Mouse (Mus musculus) CD4-positive helper T cell, adult 2 months (primary cell): ENCODE results near the gene Higd1a.

ENCODE experiments used
- DNase-seq: peaks from one replicate; pipeline ENCODE4 v3.0.0-alpha.2; 2012; ENCODE audit warnings: low read depth, missing footprints, low spot score

The Higd1a gene

DNA sequence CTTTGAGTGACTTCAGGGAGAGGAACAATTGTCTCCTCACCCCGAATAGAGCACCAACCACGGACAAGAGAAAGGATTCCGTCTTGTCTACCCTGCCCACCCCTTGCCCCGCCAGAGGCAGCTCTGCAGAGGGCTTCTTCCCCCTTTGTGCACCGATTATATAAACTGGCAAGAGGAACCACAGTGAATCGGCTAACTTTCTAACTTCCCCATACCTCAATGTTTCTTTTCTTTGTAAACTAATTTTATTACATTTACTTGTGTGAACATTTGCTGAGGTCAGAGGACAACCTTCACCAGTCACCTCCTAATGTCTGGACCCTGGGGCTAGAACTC is at the start of gene Higd1a:
Gene Higd1a, minus strand, starts transcription at position 210 of the 336 bp plus-strand sequence.
- DNase-seq: no peak

DNA sequence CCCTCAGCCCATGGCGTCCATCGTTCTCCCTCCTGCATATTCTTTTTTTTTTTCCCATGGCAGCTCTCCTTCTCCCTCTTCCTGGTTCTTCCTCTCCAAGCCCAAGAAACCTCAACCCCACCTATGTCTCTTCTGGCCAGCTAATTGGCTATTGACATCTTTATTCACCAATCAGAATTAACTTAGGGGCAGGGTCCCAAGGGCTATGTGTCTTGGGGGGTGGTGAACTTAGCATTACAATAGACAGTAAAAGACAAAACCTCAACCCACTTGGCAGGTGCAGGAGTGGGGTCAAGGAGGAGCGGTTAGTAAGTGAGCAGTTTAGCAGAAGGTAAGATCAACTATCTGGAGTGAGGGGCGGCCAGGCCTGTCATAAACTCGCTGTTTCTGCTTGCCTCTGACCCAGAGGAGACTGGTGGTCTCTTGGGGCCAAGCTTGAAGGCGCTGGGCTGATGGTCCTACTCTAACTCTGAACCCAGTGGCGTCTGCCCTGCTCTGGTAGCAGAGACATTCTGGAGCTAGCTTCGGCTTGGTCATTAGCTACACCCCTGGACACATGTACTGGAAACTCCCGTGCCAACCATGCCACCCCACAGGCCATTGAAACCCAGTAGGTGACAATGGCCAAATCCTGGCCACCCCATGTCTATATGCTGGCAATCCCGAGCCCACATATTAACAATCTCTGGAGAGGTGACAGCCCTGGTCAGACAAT is 49.4 kb upstream of the Higd1a start:
- no peak for DNase-seq

DNA sequence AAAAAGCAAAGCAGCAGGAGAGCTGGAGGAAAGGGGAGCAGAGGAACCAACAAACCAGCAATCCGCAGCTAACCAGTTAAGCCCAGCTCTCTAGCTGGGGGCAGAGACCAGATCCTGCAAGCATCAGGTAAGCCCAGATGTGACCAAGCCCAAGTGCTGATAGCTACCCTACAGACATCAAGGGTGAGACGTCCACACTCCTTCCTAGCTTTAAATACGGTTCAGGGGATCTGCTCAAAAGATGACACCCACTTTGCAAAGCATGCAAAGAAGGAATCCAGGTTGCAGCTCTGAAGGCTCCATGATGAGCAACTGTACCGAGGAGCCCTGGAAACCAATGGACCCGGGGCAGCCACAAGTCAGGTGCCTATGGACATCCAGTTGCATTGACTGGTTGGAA is 48.3 kb upstream of the Higd1a start:
- DNase-seq: no peak

DNA sequence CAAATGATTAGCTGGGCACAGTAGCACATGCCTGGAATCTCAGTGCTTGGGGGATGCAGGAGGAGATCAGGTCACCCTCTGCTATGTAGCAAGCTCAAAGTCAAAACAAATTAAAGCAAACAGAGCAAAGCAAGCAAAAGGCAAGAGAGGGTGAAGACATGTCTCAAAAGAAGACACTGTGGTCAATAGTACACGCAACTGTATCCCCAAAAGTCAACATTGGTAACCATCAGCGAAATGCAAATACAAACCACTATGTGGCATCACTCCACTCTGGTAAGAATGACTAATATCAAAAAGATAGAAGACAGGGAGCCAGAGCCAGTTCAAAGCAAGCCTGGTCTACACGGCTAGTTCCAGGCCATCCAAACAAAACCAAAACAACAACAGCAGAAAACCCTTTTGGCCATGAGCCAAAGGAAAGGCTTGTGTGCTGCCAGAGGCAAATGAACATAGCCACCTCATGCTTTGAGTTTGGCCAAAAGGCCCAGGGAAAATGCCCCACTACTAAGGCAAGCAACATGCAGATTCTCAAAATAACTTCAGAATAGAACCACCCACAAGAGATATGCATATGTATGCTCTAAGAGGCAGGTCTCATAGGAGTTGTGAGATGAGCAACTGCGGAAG is 47.5 kb upstream of the Higd1a start:
- DNase-seq: no peak

DNA sequence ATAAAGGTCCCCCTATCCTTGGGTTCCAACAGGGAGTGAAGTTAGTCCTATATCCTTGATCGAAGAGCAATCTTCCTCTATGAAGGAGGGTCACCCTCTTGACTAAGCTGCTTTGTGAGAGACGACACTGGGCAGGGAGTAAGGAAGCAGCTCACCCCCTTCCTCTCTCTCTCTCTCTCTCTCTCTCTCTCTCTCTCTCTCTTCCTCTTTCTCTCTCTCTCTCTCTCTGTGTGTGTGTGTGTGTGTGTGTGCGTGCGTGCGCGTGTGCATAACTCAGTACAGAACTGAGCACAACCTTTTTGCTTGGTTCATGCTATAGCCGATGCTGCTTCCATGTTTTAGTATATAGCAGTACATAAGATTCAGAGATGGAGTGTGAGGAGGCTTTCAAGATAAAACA is 46.8 kb upstream of the Higd1a start:
- DNase-seq: no peak

DNA sequence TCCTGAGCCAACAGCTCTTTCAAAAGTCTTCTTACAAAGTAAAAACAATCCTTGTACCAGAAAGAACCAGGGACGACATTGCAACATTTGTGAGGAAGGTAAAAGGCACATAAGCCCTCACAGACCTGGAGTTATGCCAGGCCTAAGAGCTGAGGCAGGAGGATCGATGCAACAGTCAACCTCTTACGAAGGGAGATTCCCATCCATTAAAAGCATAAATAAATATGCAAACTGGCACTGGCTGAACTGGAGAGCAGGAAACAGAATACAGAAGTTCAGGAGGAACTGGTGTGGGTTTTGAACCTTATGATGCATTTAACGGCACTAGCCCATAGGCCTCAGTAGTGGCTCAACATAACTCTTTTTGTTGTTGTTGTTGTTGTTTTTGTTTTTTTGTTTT is 46.2 kb upstream of the Higd1a start:
- DNase-seq: no peak

DNA sequence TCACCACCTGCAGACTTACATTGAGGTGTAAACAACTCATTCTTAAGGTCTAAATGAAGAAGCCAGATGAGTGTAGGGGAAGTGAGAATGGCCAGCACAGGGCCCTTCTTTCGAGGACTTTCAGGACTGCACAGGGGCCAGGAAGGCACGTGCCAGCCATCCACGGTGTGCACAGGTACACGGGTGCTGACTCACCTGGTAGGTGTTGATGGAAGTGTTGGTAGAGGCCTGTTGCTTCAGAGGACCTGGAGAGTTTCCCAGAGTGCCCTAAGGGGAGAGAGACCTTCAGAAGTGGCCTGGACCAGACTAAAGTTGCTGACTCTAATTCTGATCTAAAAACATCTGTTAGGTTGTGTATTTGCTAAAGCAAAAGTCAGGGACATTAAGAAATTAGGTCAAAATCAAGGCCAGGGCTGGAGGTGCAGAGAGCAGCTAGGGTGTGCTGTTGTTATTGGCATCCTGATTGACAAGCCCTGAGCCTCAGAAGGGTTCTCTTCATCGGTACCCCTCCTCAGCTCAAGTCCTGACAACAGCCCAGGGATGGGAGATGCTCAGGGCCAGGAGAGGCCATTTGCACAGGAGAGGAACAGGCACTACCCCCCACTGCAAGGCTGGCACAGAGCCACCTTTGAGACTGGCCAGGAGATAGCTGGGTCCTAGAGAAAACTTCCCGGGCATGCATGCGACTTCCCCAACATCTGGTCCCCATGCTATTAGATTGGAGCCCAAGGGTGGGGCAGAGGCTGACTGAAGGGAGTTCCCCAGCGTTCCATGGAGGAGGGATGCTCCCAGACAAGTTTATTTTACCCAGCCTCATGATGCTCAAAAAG is 45.5 kb upstream of the Higd1a start:
- DNase-seq: no peak

DNA sequence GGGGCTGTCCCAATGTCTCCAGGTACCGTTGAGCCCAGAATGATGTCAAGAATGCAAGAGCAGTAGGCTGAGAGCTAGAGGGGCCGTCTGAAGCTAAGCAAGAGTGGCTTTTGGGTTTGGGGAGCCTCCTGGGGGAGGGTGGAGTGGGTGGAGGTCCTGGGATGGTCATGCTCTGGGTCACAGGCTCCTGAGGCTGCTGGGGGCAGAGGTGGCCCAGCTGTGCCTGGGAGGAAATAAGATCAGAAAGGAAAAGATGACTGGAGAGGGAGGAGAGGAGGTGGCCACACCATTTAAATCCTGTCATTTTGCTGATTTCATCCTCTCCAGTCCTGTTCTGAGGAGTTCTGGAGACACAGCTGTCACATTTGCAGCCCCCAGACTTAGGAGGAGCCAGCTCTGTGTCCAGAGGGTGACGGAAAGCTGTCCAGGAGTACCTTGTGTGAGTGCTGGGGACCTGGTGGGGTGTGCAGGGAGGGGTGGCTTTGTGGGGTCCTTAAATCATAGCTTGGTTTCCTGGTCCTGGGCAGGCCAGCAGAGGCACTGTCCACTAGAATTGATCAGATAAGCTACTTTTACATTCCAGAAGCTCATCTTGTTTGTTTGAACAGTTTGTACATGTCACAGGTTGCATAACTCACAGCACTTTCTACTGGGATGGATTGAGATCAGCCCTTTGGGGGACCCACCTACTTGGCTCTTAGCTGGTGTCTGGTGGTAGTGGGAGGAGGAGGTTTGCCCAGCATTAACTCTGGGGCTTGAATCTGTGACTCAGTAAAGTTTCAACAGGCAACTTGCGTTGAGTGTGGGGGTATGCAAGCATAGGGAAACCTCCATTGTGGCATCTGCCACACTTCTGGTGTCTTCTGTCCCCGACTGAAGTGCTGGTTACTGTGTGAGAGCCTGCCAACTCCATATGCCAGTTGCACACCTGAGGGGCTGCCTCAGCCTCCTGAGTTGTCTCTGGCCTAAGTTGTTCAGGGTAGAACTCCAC is 43.8 kb upstream of the Higd1a start:
- no peak for DNase-seq

DNA sequence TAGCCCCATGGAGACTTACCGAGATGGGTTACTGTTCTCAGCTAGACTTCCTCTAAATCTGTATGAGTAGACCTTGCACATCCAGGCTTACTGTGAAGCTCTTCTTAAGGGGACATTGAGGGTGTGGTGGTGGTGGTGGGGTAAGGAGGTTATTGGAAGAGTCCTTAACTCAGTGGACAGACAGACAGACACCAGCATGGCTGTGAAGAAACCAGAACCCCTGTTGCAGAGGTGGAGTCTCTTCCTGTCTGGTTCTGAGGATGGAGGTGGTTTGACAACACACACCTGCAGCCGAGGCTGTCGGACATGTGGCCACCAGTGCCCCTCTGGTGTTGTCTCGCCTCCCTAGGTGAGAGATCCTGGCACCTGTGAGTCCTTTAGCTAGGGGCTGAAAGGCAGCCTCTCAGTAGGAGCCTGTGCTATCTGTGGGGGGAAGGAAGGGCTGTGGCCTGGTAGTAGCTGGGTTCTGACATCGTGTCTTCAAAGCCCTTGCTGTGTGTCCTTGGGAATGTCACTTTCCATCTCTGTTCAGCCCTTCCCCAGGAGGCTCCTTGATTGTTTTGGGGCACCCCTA is 42.2 kb upstream of the Higd1a start:
- DNase-seq: no peak

DNA sequence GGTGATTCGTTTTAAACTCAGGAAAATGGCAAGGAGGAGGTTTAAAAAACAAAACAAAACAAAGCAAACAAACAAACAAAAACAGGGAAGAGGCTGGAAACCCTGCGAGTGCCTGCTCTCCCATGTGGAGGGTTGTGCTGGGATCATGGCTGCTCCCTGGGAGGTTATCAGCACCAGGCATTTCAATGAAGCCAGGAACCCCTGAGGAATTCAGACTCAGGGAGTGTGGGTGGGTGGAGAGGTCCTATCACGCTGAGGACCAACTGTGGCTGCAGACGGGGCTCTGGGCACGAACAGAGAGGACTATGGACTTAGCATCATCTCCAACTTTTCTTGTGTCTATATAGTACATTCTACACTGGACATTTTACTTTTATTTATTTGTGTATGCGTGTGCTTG is 41.1 kb upstream of the Higd1a start:
- no peak for DNase-seq

DNA sequence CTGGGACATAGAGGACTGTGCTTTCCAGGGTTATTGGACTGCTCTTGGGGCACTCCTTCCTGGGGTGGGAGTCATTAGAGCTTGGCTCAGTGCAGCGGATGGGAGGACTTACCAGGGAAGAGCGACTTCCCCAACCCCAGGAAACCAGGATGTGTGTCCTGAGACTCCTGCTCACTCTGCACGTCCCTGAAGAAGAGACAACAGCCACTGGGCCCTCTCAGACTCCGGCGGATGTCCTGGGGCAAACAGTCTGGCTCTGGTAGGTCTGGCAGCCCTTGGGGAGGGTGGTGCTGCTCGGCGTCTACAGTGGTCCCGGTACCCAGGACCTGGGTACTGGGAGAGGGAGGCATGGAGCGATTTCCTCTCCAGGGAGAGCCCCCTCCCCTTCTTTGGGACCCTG is 40.1 kb upstream of the Higd1a start, which contains the start of gene Ackr2:
Gene Ackr2, plus strand, starts transcription at position 111 of the 400 bp plus-strand sequence.
- DNase-seq: no peak

DNA sequence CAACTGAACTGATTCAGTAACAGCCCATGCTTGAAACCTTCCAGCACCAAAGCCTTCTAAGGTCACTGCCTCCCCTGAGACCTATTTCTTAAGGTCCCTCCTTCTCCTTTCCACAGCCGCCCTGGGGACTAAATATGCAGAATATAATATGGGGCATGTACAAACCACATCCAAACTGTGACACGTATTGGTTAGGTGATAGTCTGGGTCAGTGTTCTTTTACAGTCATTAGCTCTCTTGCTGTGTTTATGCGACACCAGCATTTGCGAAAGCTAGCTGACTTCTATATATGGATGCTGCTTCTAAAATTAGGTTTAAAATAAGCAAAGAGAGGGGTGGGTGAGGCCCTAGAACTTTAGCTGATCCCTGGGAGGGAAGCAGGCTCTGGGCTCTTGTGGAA is 38.7 kb upstream of the Higd1a start:
- DNase-seq: no peak

DNA sequence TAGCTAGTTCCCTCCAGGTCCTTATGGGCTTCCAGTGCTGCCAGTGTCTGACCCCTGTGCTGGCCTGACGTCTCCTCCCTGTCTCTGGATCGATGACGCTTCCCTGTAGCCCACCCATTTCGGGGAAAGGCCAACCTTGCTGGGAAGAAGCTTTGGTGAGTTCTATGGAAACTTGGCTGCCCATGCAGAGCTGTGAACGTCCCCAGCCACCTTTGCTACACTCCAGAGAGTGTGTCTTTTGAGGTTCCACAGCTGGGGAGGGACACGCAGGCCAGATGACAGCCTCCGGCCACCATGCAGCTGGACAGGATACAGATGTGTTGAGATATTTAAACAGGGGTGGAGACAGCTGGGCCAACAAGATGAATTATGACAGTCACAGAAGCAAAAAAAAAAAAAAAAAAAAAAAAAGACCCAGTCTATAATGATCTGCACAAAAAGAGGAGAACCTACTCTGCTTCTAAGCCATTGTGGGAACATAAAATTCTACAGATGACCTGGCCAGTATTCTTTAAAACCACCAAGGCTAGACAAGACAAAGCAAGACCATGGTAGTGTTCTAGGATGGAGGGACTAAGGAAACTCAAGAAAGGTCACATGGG is 37.3 kb upstream of the Higd1a start:
- no peak for DNase-seq

DNA sequence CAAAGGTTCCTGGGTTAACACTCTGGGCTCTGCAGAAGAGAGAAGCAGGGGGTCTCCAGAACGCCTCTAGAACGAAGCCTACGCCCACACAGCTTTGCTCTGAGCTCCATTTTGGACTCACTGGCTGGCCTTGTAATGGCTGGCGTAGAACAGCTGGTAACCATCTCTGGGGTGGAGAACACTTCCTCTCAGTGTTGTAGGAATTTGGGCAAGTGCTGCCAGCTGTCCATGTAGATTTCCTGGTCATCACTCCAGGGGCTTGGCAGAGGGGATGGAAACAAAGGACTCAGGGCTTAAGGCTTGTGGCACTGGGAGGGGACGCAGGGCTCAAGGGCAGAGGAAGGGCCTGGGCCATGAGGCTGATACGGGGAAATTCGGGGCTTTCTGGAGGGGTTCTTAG is 36.3 kb upstream of the Higd1a start:
- DNase-seq: no peak

DNA sequence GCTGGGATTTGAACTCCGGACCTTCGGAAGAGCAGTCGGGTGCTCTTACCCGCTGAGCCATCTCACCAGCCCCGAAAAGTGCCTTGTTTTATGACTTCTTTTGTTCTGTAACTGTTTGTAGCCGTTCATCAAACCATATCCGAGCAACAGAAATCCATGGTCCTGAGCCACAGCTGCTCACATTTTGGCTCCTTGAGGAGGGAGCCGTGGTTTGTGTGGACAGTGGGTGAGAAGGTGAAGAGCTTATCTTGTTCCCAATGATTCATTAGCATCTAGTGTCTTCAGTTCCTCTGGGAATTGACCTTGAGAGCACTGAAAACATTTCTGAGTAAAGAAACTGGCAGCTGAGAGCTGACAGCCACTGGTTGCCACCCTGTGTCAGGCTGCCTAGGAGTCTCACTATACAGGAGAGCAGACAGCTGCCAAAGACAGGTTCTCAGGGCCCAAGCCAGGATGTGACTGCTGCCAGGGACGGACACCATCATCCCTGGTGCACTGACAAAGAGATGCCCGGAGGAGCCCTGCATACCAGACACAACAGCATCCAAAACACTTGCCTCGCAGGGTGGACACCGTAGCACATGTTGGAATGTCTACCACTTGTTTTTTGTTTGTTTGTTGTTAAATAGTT is 34.0 kb upstream of the Higd1a start:
- DNase-seq: no peak

DNA sequence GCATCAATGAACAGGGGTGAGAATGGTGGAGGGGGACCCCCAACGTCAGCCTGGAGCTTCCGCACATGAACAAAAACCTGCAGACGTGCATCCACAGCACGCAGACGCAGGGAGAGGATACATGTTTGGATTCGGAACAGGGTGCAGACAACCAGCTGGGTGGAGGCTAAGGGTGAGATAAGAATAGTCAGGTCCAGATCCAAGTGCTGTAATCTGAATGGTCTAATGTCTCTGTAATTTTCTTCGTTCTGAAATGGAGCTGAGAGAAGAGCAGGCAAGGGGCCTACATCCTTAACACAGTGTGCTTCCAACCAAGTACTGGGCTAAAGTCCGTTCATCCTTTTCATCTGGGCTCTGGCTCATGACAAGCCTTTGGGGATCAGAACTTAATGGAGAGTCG is 33.1 kb upstream of the Higd1a start:
- DNase-seq: no peak

DNA sequence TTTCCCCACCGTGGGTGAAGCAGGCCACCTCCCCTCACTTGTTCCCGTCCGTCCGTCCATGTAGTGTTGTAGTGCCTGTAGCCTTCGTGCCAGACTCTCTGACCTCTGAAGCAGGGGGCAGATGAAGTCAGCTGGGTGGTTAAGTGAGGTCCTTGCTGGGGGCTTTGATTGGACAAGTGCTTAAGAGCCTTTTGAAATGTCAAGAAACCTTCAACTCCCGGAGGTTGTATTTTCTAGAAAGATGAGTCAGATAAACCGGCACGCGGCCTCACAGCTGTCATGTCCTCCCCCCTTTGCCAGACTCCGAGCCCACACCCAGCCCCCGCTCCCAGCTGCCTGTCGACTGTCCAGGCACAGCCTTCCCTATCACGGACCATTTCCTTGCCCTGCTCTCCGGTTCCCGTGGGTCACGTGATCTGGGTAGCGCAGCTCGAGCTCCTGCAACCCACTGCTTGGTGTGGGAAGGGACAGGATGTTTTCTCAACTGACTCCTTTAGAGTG is 32.3 kb upstream of the Higd1a start:
- peak; percentile 32 for DNase-seq

DNA sequence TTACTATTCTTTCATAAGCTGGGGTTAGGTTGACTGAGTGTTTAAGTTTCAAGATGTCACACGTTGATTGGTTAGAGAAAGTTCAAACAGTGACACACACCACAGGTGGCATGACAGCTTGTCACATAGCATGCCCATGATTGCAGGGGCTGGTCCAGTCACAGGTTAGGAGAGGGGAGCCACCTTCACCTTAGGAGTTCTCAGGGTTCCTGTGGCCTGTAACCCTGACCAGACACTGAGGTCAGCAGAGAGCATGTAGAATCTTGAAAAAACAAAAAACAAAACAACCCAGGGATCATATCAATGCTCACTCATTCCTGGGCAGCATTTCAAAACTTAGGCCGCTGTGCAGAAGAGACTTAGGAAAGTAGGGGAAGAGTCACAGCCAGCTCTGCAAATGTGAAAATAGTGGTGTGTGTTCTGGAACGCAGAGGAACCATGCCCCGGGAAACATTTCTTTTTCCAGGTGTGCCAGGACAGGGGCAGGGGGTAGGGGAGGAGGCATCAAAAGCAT is 31.8 kb upstream of the Higd1a start:
- DNase-seq: no peak

DNA sequence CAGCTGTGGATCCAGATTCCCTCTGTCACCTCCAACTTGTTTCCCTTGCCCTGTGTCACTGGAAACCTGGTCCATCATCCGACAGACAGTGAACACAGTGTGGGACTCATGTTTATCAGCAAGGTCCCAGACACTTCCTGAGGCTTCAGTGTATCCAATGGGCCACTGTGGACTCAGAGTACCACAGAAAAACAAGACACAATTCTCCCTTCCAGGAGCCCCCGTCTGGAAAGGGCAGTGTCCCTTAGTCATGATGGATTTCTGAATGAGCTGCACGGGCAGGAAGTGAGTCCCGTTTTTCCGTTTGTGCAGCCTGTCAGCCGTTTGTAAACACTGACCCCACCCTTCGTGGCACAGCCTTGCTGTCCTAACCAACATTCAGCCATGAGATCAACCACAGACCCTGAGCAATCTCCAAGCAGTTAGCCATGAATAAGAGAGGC is 23.9 kb upstream of the Higd1a start:
- DNase-seq: no peak

DNA sequence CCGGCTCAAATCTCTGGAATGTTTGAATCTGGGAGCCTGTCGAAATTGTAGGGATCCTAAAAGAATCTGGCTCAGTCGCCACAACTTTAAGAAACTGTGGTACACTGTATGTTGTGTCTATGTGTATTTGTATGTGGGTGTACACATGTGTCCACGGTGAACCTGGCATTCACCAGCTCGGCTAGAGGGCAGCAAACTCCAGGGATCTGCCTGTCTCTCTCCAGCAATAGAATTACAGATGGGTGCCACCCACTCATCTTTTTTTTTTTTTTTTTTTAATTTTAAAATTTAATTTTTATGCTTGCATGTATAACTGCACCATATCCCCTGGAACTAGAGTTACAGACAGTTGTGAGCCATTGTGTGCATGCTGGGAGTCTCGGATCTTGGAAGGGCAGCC is 23.1 kb upstream of the Higd1a start:
- DNase-seq: no peak
